Mouse (Mus musculus): ENCODE measurements around the gene Col26a1. TPM values are rescaled to one million over a fixed set of nuclear protein-coding genes. Genes with fewer than 3 reads are reported as not detected.

Gene Col26a1
- total RNA-seq, 2 experiments from 2014 or later: 0.26 to 0.43 TPM

- DNase-seq: peak; percentile 81 to 86
These were observed 1.5 kb downstream of the Col26a1 start for GRCm38 (mm10) chr5:136881380-136882009.

GRCm38 (mm10) chr5:136880101-136880500 is 2.9 kb downstream of the Col26a1 start:
- DNase-seq: peak; percentile 22 to 48

GRCm38 (mm10) chr5:136874271-136874670 is 8.7 kb downstream of the Col26a1 start:
- no peak for DNase-seq

- DNase-seq: no peak
These were observed 10.6 kb downstream of the Col26a1 start for GRCm38 (mm10) chr5:136872417-136872816.

- DNase-seq: no peak
These were observed 13.4 kb downstream of the Col26a1 start for GRCm38 (mm10) chr5:136869451-136870114.

- no peak for DNase-seq
These were observed 15.3 kb downstream of the Col26a1 start for GRCm38 (mm10) chr5:136867706-136868105.

GRCm38 (mm10) chr5:136863961-136864674 is 18.9 kb downstream of the Col26a1 start:
- peak in 1 of 2 experiments; percentile 27 for DNase-seq

GRCm38 (mm10) chr5:136863276-136863675 is 19.7 kb downstream of the Col26a1 start:
- DNase-seq: no peak

GRCm38 (mm10) chr5:136862806-136863205 is 20.2 kb downstream of the Col26a1 start:
- no peak for DNase-seq

GRCm38 (mm10) chr5:136861191-136861940 is 21.6 kb downstream of the Col26a1 start:
- no peak for DNase-seq

GRCm38 (mm10) chr5:136850716-136851115 is 32.3 kb downstream of the Col26a1 start:
- DNase-seq: no peak

GRCm38 (mm10) chr5:136846385-136847264 is 36.4 kb downstream of the Col26a1 start:
- no peak for DNase-seq

GRCm38 (mm10) chr5:136843930-136844329 is 39.1 kb downstream of the Col26a1 start:
- DNase-seq: no peak

GRCm38 (mm10) chr5:136840036-136840435 is 43.0 kb downstream of the Col26a1 start:
- peak; percentile 67 to 74 for DNase-seq

GRCm38 (mm10) chr5:136833053-136833452 is 50.0 kb downstream of the Col26a1 start:
- DNase-seq: no peak

- DNase-seq: no peak
These were observed 52.9 kb downstream of the Col26a1 start for GRCm38 (mm10) chr5:136830156-136830555.

GRCm38 (mm10) chr5:136821971-136822370 is 61.0 kb downstream of the Col26a1 start:
- DNase-seq: no peak

GRCm38 (mm10) chr5:136820911-136821310 is 62.1 kb downstream of the Col26a1 start:
- no peak for DNase-seq

- DNase-seq: no peak
These were observed 63.3 kb downstream of the Col26a1 start for GRCm38 (mm10) chr5:136819686-136820085.

GRCm38 (mm10) chr5:136810539-136811374 is 72.3 kb downstream of the Col26a1 start:
- DNase-seq: no peak

All from adrenal gland, postnatal 36 days (tissue).